Mouse (Mus musculus) lung, postnatal 25 days (tissue): ENCODE results near the gene Col5a3.
"Not testable (repeated sequence)": the region's sequence is repeated elsewhere in the genome, so short reads cannot be mapped to it uniquely, and the experiment has no call there.

Experiments
- DNase-seq: peaks from one replicate; pipeline ENCODE4 v3.0.0; 2022; ENCODE audit warnings: low spot score

The Col5a3 gene

DNA sequence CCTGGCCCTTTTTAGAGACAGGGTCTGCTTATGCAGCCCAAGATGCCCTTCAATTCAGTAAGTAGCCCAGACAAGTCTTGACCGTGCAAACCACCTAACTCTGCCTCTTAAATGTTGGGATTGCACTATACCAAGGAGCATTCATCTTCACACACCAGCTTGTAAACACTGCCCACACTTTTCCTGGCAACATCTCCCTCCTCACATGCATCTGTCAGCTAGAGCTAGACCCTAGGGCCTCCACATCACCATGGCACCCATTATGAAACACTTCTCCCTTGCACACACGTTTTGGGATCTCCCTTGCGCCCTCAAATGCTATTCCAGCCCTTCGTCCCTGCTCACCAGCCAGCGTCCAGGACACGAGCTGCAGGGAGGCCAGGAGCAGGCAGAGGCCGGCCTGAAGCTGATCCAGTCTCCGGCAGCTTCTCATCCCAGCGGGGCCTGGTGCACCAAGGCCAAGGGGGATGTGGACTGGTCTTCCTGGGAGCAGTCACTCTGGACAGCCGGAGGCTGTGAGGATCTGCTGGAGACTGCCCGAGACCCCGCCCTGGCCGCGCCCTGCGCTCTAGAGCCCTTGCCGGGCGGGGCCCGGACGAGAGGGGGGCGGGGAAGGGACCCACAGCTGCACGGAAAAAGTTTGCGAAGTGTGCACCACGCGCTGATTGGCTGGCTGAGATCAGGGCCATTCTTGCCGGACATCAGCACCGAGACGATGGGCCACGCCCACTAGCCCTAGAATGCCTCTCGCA, at the start of gene Col5a3:
TSS of gene Col5a3 (minus strand) at position 547 of the 752 bp plus-strand sequence.
- DNase-seq: peak; percentile 31

DNA sequence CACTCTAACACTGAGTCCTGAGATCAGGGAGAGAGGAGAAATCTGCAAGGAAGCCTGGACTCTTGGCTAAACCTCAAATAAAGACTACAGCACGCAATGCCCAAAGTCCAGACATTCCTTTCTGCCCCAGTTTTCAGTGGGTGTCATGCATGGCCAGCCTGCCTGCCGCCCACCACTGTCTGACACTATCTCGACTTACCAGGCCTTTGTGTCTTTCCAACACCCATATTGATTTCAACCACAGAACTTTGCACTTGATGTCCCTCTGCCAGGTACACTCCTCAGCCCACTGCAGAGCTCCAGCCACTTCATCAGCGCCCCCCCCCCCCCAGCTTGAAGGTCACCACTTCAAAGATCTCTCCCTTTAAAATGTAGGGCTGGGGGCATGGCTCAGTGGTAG, 47.4 kb upstream of the Col5a3 start:
- no peak for DNase-seq

DNA sequence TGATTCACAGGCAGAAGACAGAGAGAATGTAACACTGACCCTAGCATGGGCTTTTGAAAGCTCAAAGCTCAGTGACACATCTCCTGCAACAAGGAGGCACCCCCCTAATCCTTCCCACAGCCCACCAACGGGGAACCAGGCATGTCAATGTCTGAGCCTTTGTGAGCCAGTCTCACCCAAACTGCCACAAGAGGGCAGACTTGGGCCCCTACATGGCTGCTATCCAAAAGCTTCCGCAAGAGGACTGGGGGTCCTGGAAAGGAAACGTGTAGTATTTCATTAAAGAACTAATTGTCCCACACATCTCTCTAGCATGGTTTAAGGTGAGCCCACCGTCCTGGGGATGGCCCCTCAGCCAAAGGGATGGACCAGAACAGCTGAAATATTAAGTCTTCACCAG, 47.0 kb upstream of the Col5a3 start:
- no peak for DNase-seq

DNA sequence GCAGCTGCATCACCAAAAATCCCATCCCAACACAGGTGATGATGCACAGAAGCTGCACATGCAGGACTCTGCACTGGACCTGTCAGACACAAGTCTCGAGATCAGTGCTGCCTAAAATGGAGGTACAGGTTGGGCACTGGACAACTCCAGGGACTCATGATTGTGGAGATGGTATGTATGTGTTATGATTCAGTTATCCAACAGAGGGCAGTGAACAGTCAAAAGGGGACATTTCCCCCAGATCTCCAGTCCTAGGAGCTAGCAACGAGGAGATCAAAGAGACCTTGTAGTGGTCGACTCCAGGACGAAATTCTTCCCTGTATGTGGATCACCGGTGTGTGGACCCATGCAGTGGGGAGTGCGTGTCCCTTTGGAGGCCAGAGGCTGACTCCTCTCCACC, 45.1 kb upstream of the Col5a3 start:
- DNase-seq: no peak

DNA sequence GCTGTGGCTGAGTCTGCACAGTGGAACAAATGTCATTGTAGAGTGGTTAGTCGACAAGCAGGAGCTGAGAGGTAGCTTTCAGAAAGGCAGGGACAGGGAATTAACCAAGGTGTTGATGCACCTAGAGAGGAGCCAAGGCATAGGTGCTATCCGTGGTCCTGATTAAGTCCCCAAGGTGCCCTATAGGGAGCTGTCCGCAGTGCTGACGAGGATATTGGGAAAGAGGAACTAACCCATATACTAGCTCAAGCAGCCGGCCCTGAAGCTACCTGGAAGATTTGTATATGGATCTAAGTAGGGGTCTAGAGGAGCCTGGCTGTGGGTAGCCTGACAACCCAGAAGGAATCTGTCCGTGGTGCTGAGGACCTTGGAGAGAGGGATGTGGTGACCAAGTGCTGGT, 42.3 kb upstream of the Col5a3 start:
- DNase-seq: peak; percentile 37

DNA sequence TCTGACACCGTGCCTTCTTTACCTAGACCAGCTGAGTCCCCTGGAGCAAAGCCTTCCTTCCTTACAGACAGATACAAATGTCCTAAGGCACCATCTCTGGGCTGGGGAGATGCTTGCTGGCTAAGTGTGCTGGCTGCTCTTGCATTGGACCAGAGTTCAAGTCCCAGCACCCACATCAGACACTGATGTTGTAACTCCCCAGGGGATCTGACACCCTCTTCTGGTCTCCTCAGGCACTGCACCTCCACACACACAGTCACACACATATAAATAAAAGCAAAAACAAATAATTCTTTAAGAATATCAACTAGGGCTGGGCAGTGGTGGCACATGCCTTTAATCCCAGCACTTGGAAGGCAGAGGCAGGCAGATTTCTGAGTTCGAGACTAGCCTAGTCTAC, 35.3 kb upstream of the Col5a3 start:
- no peak for DNase-seq

DNA sequence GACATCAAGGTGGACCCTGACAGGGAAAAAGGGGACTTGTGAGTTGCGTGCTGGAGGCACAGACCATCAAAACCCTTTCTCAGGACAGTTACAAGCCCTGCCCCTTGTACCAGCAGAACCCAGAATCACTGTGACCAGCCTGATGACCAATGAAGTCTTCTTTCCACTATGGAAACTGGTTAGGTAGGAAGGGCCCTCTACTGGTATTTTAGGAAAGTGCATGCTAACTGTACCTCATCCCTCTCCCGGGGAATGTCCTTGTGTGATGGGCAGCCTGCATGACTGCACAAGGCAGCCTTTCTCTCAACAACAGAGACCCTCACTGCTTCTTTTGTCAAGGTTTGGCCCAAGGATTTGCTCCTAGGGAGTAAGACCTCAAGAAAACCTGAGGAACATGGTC, 27.8 kb upstream of the Col5a3 start:
- no peak for DNase-seq

DNA sequence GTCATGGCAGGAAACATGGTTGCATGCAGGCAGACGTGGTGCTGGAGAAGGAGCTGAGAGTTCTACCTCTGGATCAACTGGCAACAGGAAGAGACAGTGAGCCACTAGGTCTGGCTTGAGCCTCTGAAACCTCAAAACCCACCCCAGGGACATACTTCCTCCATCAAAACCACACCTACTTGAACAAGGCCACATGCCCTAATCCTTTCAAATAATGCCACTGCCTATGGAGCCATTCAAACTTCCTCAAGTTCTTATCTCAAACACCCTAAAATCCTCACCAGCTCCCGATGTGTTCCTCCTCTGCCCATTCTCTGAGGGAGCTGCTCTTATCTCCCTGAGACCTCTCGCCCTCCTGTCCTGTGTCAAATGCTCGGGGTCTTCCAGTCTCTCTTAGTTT, 27.3 kb upstream of the Col5a3 start:
- DNase-seq: no peak

DNA sequence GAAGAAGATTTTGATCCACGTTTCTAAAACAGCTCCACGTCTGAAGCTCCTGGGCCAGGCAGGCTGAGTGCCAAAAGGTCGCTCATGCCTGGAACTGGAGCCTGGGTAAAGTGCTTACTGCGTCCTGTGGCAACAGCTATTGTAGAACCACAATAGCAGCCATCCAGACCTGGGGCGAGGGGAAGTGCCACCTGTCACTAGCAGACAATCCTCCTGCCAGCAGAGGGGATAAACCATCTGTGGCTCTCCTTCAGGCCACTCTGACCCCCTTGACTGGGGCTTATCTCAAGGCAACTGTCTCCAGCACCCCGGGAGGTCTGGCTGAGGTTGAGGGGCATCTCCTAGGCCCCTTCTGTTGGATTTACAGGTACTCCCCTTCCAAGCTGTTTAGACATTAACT, 24.1 kb upstream of the Col5a3 start:
- DNase-seq: no peak

DNA sequence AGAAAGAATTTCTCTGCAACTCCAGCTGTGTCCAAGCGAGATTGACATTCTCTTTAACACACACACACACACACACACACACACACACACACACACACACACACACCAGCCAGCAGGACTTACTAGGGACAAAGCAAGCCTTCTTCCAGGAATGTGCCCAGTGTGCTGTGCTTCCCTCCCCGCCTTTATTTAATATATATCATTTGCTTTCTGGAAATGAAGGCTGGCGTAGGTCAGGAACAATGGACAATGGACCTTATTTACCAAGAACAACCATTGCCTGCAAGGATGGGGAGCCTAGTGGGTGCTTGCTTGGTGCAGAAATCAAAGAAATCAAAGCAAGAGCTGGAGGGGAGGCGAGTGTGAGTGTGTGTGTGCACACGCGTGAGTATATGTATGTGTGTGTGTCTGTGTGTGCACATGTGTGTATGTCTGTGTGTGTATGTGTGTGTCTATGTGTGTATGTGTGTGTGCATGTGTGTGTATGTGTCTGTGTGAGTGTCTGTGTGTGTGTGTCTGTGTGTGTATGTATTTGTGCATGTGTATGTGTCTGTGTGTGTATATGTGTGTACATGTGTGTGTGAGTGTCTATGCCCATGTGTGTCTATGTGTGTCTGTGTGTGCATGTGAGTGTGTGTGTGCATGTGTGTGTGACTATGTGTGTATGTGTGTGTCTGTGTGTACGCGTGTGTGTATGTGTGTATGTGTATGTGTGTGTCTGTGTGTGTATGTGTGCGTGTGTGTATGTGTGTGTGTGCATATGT, 22.5 kb upstream of the Col5a3 start:
- no peak for DNase-seq

DNA sequence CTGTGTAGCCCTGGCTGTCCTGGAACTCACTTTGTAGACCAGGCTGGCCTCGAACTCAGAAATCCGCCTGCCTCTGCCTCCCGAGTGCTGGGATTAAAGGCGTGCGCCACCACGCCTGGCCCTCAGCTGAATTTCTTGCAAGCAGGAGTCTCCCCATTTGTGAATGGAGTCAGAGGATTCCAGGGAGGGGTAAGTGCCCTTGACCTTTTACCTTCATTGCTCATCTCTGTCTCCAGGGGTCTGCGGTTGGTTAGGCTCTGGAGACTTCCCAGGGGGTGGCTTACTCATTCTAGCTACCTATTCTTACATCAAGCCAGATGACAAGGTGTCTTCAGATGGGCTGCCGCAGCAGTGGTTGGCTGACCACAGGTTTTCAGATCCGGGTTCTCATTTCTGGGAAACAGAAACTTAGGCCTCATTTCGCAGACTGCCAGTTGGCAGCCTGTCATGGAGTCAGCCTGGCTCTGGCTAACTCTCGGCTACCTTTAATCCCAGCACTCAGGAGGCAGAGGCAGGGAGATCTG, 20.6 kb upstream of the Col5a3 start:
- not testable (repeated sequence) for DNase-seq

DNA sequence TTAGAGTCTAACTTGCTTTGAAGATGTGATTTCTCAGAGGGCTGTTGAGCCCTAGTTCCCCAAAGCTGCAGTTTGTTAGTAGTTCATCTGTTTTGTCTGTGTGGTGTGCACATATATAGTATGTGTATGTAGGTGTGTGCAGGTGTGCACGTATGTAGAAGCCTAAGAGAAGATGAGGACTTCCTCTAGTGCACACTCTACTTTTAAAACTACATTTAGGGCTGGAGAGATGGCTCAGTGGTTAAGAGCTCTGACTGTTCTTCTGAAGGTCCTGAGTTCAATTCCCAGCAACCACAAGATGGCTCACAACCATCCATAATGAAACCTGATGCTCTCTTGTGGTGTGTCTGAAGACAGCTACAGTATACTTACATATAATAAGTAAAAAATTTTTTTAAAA, 20.0 kb upstream of the Col5a3 start:
- DNase-seq: no peak

DNA sequence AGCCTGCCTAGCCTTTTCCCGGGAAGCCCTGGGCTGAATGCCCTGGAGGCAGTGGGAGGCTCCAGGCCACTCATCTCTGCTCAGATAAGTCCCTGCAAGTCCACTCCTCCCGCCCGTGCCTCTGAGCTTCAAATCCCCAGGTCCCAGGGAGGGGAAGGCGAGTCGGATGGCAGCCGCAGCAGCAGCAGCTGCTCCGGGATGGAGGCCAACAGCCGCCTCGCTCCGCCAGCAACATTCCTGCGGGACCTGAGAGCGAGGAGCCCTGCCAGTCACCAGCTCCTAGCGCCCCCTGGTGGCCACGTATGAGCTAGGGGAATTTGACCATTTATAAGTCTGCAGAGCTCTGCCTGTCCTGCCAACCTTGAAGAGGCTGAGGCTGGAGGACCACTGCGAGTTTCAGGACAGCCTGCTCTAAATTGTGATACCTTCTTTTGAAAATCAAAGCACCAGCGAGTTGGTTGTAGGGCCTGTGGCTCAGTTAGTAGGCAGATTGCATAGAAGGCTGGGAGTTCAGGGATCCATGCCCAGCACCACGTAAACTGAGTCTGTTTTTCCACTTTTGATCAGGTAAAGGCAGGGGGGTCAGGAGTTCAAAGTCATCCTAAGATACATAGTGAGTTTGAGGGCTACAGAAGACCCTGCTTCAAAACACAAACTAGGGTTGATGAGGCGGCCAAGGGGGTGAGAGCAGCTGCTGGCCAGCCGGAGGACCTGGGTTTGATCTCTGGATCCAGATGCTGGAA, 16.2 kb upstream of the Col5a3 start:
- peak; percentile 92 for DNase-seq

DNA sequence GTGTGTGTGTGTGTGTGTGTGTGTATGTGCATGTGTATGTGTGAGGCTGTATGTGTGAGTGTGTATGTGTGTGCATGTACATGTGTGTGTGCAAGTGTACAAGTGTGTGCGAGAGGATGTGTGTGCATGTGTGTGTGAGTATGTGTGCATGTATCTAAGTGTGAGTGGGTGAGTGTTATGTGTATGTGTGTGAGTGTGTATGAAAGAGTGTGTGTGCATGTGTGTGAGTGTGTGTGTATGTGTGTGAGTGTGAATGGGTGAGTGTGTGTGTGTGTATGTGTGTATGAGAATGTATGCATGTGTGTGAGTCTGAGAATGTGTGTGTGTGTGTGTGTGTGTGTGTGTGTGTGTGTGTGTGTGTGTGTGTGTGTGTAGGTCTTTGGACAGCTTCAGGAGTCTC, 13.3 kb upstream of the Col5a3 start:
- DNase-seq: no peak

DNA sequence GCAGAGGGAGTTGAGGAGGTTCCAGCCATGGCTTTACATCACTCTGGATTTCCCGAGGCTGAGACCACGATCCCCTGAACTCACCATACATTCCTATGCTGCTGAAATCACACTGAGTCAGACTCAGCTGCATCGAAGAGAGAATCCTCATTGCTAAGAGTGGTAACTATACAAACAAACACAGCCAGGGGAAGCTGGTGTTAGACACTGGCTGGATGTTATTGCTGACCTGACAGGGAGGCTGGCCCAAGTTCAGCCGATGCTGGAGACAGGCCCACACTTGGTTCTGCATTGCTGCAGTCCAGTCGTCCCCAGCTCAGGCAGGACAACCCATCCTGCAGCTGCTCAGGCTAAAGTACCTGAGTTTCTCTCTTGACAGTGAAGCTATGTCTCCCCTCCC, 10.9 kb upstream of the Col5a3 start:
- DNase-seq: no peak

DNA sequence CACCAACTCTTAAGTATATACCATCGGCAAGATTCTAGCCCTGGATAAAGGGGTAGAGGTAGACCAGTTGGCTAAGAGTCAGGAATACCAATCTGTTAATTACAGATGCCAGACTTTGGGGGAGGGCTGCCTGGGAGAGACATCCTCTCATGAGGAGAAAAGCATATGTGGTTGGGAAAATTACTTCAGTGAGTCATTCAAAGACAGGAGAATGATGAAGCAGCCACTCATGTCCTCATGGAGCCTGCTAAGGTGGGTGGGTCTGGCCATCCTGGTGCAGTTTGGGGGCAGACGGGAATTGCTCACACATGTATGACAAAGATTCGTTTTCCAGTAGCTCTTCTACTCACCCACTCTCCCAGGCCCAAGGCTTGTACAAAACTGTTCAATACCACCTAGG, 8.0 kb upstream of the Col5a3 start:
- no peak for DNase-seq

DNA sequence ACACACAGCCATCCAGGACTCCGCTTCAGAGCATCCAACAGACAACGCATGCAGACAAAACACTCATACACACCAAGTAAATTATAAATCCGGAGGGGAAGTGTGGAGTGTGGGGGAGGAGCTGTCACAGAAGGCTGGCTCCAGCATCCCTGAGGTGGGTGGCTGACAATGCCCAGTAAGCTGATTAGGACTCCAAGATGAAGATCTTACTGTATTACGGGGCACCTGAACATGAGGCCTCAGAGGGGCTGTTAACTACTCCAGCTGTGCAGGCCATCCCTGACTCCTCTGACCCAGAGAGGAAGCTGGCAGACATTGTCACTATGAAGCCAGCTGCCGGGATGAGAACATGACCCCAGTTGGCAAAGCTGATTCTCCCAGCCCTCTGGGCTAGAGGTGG, 5.1 kb upstream of the Col5a3 start:
- DNase-seq: no peak

DNA sequence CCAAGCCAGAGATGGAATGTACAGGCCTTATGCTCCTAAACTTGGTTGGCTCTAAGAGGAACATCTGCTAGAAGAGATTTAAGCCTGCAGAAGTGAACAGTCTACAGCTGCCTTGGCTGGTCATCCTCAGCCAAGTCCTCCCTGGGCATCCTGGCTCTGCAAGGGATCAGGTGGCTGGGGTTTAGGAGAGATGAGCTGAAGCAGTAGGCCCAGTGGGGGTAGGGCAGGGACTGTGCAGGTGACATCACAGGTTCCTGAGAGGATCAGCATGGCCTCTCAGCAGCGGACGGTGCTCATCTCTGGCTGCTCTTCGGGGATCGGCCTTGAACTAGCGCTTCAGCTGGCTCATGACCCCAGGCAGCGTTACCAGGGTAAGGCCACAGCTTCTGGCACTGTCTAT, 3.4 kb upstream of the Col5a3 start, which contains the start of gene Rdh8:
TSS of gene Rdh8 (plus strand) at position 268 of the 400 bp plus-strand sequence.
- no peak for DNase-seq

DNA sequence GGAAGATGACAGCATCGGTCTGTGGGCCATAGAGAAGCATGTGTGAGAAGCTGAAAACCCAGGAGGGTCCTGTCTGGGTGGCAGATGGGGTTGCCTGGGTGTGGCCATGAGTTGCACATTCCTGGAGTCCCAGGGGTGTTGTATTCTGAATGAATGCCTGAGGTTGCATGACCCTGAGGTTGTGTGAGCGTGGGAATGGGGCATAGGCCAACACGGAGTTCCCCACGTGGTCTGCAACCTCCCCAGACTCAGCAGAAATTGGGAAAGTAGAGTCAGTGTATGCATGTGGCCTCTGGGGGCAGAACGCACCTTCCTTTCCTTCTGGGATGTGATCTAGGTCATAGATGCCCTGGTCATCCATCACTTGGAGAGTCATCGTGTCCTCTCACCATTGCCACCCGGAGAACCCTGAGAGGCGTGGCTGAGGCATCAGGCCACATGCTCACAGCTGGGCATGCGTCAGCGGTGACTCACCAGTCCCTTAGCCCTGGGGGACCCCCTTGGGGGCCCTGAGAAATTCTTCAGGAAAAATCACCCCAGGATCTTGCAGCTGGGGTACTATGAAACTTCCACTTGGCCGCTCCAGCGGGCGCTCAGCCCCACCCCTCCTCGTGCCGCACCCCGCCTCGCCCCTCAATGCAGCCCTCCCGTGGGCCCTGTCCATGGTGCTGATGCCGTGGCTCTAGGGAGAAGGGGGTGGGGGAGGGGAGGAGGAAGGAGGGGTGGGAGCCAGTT, 2.2 kb downstream of the Col5a3 start:
- DNase-seq: no peak

DNA sequence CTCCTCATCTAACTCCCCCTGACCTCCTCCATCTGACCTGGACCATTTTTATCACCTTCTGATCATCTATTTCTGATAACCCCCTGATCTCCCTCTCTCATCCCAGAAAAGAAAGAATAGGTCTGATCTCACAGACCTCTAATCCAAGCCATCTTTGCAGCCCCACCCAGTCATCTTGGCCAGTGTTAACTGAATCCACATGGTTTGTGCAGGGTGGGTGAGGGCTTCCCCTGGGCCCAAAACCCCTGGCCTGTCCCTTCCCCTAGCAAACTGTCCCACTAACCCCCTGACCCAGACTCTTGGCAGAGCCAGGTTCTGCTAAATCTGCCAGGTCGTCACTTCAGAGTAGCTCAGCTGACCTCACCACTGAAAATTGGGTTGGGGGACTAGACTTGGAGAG, 4.1 kb downstream of the Col5a3 start:
- DNase-seq: no peak

DNA sequence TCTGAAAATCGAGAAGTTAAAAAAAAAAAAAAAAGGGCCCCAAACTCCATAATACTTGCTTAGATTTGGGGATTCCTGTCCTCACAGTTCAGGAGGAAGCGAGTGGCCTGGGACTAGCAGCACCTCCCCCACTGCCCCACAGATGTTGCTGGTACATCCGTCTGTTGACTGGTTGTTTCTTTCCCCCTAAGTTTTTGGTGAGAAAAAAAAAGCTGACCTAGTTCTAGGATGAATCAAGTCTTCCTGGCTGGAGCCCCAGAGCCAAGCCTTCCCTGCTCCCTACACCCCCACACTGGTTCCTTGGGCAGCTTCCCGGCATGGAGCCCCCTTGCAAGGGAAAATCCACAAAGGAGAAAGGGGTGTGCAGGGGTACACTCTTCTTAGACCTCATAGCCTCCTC, 4.6 kb downstream of the Col5a3 start:
- DNase-seq: no peak

DNA sequence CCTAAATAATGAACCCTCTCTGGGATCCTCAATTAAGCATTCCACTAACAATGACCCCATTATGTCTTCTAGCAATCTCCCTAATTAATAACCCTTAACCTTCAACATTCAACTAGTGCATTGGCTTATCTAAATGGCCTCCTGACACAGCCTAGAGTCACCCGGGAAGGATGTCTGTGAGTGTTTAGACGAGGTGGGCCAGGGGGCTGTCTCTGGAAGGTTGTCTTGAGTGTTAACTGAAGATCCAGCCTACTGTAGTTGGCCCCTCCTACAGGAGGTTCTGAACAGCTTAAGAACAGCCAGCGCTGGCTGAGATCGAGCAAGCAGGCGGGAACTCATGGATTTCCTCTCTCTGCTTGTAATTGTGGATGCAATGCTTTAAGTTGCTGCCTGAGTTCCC, 9.2 kb downstream of the Col5a3 start:
- no peak for DNase-seq
